Mouse (Mus musculus): ENCODE measurements around the gene Itih4. TPM values are rescaled to one million over a fixed set of nuclear protein-coding genes. Genes with fewer than 3 reads are reported as not detected.

Gene Itih4
- polyA plus RNA-seq, 1 experiment from 2014 or later, result 7.8 TPM

- H3K27ac ChIP-seq, result no peak overlapping the region
- WGBS, result 87% methylated on average over 10 of the region's 10 CpGs
- H3K4me1 ChIP-seq, result 0 out of 2 replicates have a peak, but pooled peaks cover 4% of the 10 kb centered on the region
Observed at GRCm38 (mm10) chr14:30868826-30869225, 17.4 kb upstream of the Itih4 start.

GRCm38 (mm10) chr14:30869391-30869801 is 16.9 kb upstream of the Itih4 start:
- no peaks in the 10 kb centered on the region for H3K36me3 ChIP-seq
- no peak overlapping the region for H3K4me3 ChIP-seq (replicated peaks)
- H3K4me1 ChIP-seq, result 0 out of 2 replicates have a peak, but pooled peaks cover 4% of the 10 kb centered on the region
- WGBS, result 81% methylated on average over 8 of the region's 8 CpGs
- no peaks in the 10 kb centered on the region for H3K9me3 ChIP-seq
- no peak for ATAC-seq (ENCODE audit: insufficient read depth, low FRiP score, low read depth)
- no peak overlapping the region for H3K9ac ChIP-seq
- H3K4me2 ChIP-seq, result no peak overlapping the region
- no peaks in the 10 kb centered on the region for H3K27me3 ChIP-seq (replicated peaks)
- H3K27ac ChIP-seq, result peak overlapping the region; percentile 80

More at GRCm38 (mm10) chr14:30868826-30869225, 17.4 kb upstream of the Itih4 start:
- Histone ChIP-seq H3K27me3 (replicated peaks) (no peaks in the 10 kb centered on the region), H3K4me3 (replicated peaks) (no peak overlapping the region), H3K4me2 (no peak overlapping the region), H3K36me3 (no peaks in the 10 kb centered on the region), H3K9ac (no peak overlapping the region), H3K9me3 (no peaks in the 10 kb centered on the region)
- ATAC-seq (ENCODE audit: insufficient read depth, low FRiP score, low read depth), result no peak

GRCm38 (mm10) chr14:30870206-30871147 is 15.8 kb upstream of the Itih4 start:
- no peaks in the 10 kb centered on the region for H3K27me3 ChIP-seq (replicated peaks)
- 64% methylated on average over 25 of the region's 25 CpGs for WGBS
- H3K27ac ChIP-seq, result peak overlapping the region; percentile 80
- 0 out of 2 replicates have a peak, but pooled peaks cover 4% of the 10 kb centered on the region for H3K4me1 ChIP-seq
- no peak overlapping the region for H3K4me3 ChIP-seq (replicated peaks)
- no peak overlapping the region for H3K4me2 ChIP-seq
- no peak for ATAC-seq (ENCODE audit: insufficient read depth, low FRiP score, low read depth)
- H3K36me3 ChIP-seq, result no peaks in the 10 kb centered on the region
- no peaks in the 10 kb centered on the region for H3K9me3 ChIP-seq
- no peak overlapping the region for H3K9ac ChIP-seq

- WGBS, result 80% methylated on average over 18 of the region's 18 CpGs
- Histone ChIP-seq H3K4me3 (replicated peaks) (no peak overlapping the region), H3K9me3 (no peaks in the 10 kb centered on the region), H3K36me3 (no peaks in the 10 kb centered on the region; the same call in 1 of the 2 replicates), H3K4me2 (no peak overlapping the region), H3K27me3 (replicated peaks) (no peaks in the 10 kb centered on the region), H3K27ac (no peak overlapping the region), H3K4me1 (peaks cover 13% of the 10 kb centered on the region; the same call in 1 of the 2 replicates), H3K9ac (no peak overlapping the region)
- no peak for ATAC-seq (ENCODE audit: insufficient read depth, low FRiP score, low read depth)
Observed at GRCm38 (mm10) chr14:30874095-30874700, 12.1 kb upstream of the Itih4 start.

GRCm38 (mm10) chr14:30875130-30875865 is 11.0 kb upstream of the Itih4 start:
- no peak overlapping the region for H3K9ac ChIP-seq
- H3K4me3 ChIP-seq (replicated peaks), result no peak overlapping the region
- no peaks in the 10 kb centered on the region for H3K27me3 ChIP-seq (replicated peaks)
- H3K36me3 ChIP-seq, result no peaks in the 10 kb centered on the region; the same call in 1 of the 2 replicates
- peaks cover 13% of the 10 kb centered on the region; the same call in 1 of the 2 replicates for H3K4me1 ChIP-seq
- H3K9me3 ChIP-seq, result no peaks in the 10 kb centered on the region
- no peak overlapping the region for H3K4me2 ChIP-seq
- 0 out of 2 replicates have a peak overlapping the region, but pooled peaks have one; percentile 36 for H3K27ac ChIP-seq
- ATAC-seq (ENCODE audit: insufficient read depth, low FRiP score, low read depth), result peak; percentile 24; the same call in 1 of the 2 replicates
- 78% methylated on average over 12 of the region's 12 CpGs for WGBS

GRCm38 (mm10) chr14:30875955-30876354 is 10.3 kb upstream of the Itih4 start:
- no peak overlapping the region for H3K9ac ChIP-seq
- 76% methylated on average over 9 of the region's 9 CpGs for WGBS
- no peak for ATAC-seq (ENCODE audit: insufficient read depth, low FRiP score, low read depth)

GRCm38 (mm10) chr14:30876451-30876850 is 9.8 kb upstream of the Itih4 start:
- Histone ChIP-seq H3K9ac (no peak overlapping the region), H3K4me1 (peaks cover 13% of the 10 kb centered on the region; the same call in 1 of the 2 replicates), H3K4me3 (replicated peaks) (no peak overlapping the region), H3K9me3 (no peaks in the 10 kb centered on the region), H3K4me2 (no peak overlapping the region), H3K36me3 (no peaks in the 10 kb centered on the region; the same call in 1 of the 2 replicates), H3K27me3 (replicated peaks) (no peaks in the 10 kb centered on the region), H3K27ac (no peak overlapping the region)
- ATAC-seq (ENCODE audit: insufficient read depth, low FRiP score, low read depth), result no peak
- 83% methylated on average over 10 of the region's 10 CpGs for WGBS

More at GRCm38 (mm10) chr14:30875955-30876354, 10.3 kb upstream of the Itih4 start:
- Histone ChIP-seq H3K36me3 (no peaks in the 10 kb centered on the region; the same call in 1 of the 2 replicates), H3K4me2 (no peak overlapping the region), H3K4me1 (peaks cover 13% of the 10 kb centered on the region; the same call in 1 of the 2 replicates), H3K4me3 (replicated peaks) (no peak overlapping the region), H3K27me3 (replicated peaks) (no peaks in the 10 kb centered on the region), H3K27ac (no peak overlapping the region), H3K9me3 (no peaks in the 10 kb centered on the region)

- ATAC-seq (ENCODE audit: insufficient read depth, low FRiP score, low read depth), result no peak
- Histone ChIP-seq H3K9ac (no peak overlapping the region), H3K4me1 (peaks cover 13% of the 10 kb centered on the region; the same call in 1 of the 2 replicates), H3K9me3 (no peaks in the 10 kb centered on the region), H3K4me3 (replicated peaks) (no peak overlapping the region), H3K36me3 (no peaks in the 10 kb centered on the region; the same call in 1 of the 2 replicates), H3K27me3 (replicated peaks) (no peaks in the 10 kb centered on the region), H3K27ac (no peak overlapping the region), H3K4me2 (no peak overlapping the region)
- 94% methylated on average over 3 of the region's 3 CpGs for WGBS
Observed at GRCm38 (mm10) chr14:30877827-30878226, 8.4 kb upstream of the Itih4 start.

- H3K4me2 ChIP-seq, result no peak within 1 kb of the TSS
Observed at GRCm38 (mm10) chr14:30878958-30879571, 7.2 kb upstream of the Itih4 start, which contains the start of gene Mustn1. Mustn1 (plus strand) TSS chr14:30879200.

GRCm38 (mm10) chr14:30879794-30880193 is 6.5 kb upstream of the Itih4 start:
- Histone ChIP-seq H3K4me1 (peaks cover 13% of the 10 kb centered on the region; the same call in 1 of the 2 replicates), H3K4me2 (no peak overlapping the region), H3K9me3 (no peaks in the 10 kb centered on the region), H3K27ac (peak overlapping the region; percentile 71; the same call in 1 of the 2 replicates), H3K4me3 (replicated peaks) (no peak overlapping the region), H3K9ac (no peak overlapping the region), H3K27me3 (replicated peaks) (no peaks in the 10 kb centered on the region), H3K36me3 (no peaks in the 10 kb centered on the region; the same call in 1 of the 2 replicates)
- peak; percentile 57 for ATAC-seq (ENCODE audit: insufficient read depth, low FRiP score, low read depth)
- 48% methylated on average over 9 of the region's 9 CpGs for WGBS

More at GRCm38 (mm10) chr14:30878958-30879571, 7.2 kb upstream of the Itih4 start, which contains the start of gene Mustn1:
- Histone ChIP-seq H3K4me1 (peaks cover 13% of the 10 kb centered on the region; the same call in 1 of the 2 replicates), H3K9ac (no peak within 1 kb of the TSS), H3K27me3 (replicated peaks) (no peaks in the 10 kb centered on the region), H3K9me3 (no peaks in the 10 kb centered on the region), H3K4me3 (replicated peaks) (no peak within 1 kb of the TSS), H3K36me3 (no peaks in the 10 kb centered on the region; the same call in 1 of the 2 replicates), H3K27ac (peak within 1 kb of the TSS; percentile 71)
- no peak for ATAC-seq (ENCODE audit: insufficient read depth, low FRiP score, low read depth)
- WGBS, result 44% methylated on average over 11 of the region's 11 CpGs

Data from stomach, embryonic 15.5 days (tissue).